Mouse (Mus musculus): ENCODE data around the gene 1600014C10Rik. TPM values are rescaled to one million over a fixed set of nuclear protein-coding genes. Genes with fewer than 3 reads are reported as not detected.
A peak's percentile ranks its signal among the peaks of the same experiment; 100 is the strongest.

1600014C10Rik gene
- 2.2 and 22.1 TPM in 2 replicates for polyA plus RNA-seq (2012; ENCODE audit: insufficient read depth, low replicate concordance)

GRCm38 (mm10) chr7:38182962-38183687 is at the start of gene 1600014C10Rik:
Gene 1600014C10Rik (plus strand): TSS chr7:38183217.
- H3K36me3 ChIP-seq (replicated peaks; ENCODE audit: low read length), result no peaks in the 10 kb centered on the region
- H3K4me1 ChIP-seq, result peaks cover 54% of the 10 kb centered on the region
- H3K9me3 ChIP-seq, result peaks cover 34% of the 10 kb centered on the region
- H3K27me3 ChIP-seq (replicated peaks), result peaks cover 3% of the 10 kb centered on the region
- peak within 1 kb of the TSS; percentile 84 for H3K4me3 ChIP-seq (replicated peaks)
- no peak for TF ChIP-seq FLI1 (IDR thresholded peaks at IDR 0.05; ENCODE audit: low read length)
- TF ChIP-seq GATA1 (IDR thresholded peaks at IDR 0.05; ENCODE audit: borderline replicate concordance, low read length), result no peak

GRCm38 (mm10) chr7:38134471-38134870 is 48.5 kb upstream of the 1600014C10Rik start:
- Histone ChIP-seq H3K4me3 (replicated peaks) (no peak overlapping the region), H3K9me3 (no peaks in the 10 kb centered on the region), H3K27me3 (replicated peaks) (peaks cover 19% of the 10 kb centered on the region), H3K36me3 (replicated peaks; ENCODE audit: low read length) (no peaks in the 10 kb centered on the region), H3K4me1 (peaks cover 8% of the 10 kb centered on the region)
- TF ChIP-seq FLI1 (IDR thresholded peaks at IDR 0.05; ENCODE audit: low read length) (no peak), GATA1 (IDR thresholded peaks at IDR 0.05; ENCODE audit: borderline replicate concordance, low read length) (no peak)

GRCm38 (mm10) chr7:38140324-38140723 is 42.7 kb upstream of the 1600014C10Rik start:
- Histone ChIP-seq H3K4me3 (replicated peaks) (no peak overlapping the region), H3K36me3 (replicated peaks; ENCODE audit: low read length) (no peaks in the 10 kb centered on the region), H3K4me1 (peaks cover 6% of the 10 kb centered on the region; the same call in 1 of the 2 replicates), H3K27me3 (replicated peaks) (peaks cover 43% of the 10 kb centered on the region), H3K9me3 (no peaks in the 10 kb centered on the region)
- no peak for TF ChIP-seq GATA1 (IDR thresholded peaks at IDR 0.05; ENCODE audit: borderline replicate concordance, low read length)
- TF ChIP-seq FLI1 (IDR thresholded peaks at IDR 0.05; ENCODE audit: low read length), result no peak

GRCm38 (mm10) chr7:38141747-38142545 is 41.1 kb upstream of the 1600014C10Rik start:
- 0 out of 2 replicates have a peak, but pooled peaks cover 6% of the 10 kb centered on the region for H3K4me1 ChIP-seq
- no peaks in the 10 kb centered on the region for H3K36me3 ChIP-seq (replicated peaks; ENCODE audit: low read length)
- TF ChIP-seq FLI1 (IDR thresholded peaks at IDR 0.05; ENCODE audit: low read length) (no peak), GATA1 (IDR thresholded peaks at IDR 0.05; ENCODE audit: borderline replicate concordance, low read length) (no peak)
- H3K4me3 ChIP-seq (replicated peaks), result no peak overlapping the region
- H3K27me3 ChIP-seq (replicated peaks), result peaks cover 38% of the 10 kb centered on the region
- H3K9me3 ChIP-seq, result no peaks in the 10 kb centered on the region

- Histone ChIP-seq H3K4me3 (replicated peaks) (no peak overlapping the region), H3K36me3 (replicated peaks; ENCODE audit: low read length) (no peaks in the 10 kb centered on the region), H3K9me3 (no peaks in the 10 kb centered on the region), H3K4me1 (no peaks in the 10 kb centered on the region), H3K27me3 (replicated peaks) (peaks cover 27% of the 10 kb centered on the region)
- TF ChIP-seq FLI1 (IDR thresholded peaks at IDR 0.05; ENCODE audit: low read length) (no peak), GATA1 (IDR thresholded peaks at IDR 0.05; ENCODE audit: borderline replicate concordance, low read length) (no peak)
Measured at GRCm38 (mm10) chr7:38147477-38147876, 35.5 kb upstream of the 1600014C10Rik start.

- no peak for TF ChIP-seq GATA1 (IDR thresholded peaks at IDR 0.05; ENCODE audit: borderline replicate concordance, low read length)
- no peak for TF ChIP-seq FLI1 (IDR thresholded peaks at IDR 0.05; ENCODE audit: low read length)
- Histone ChIP-seq H3K27me3 (replicated peaks) (peaks cover 14% of the 10 kb centered on the region), H3K9me3 (no peaks in the 10 kb centered on the region), H3K36me3 (replicated peaks; ENCODE audit: low read length) (no peaks in the 10 kb centered on the region), H3K4me1 (no peaks in the 10 kb centered on the region), H3K4me3 (replicated peaks) (no peak overlapping the region)
Measured at GRCm38 (mm10) chr7:38151706-38152312, 31.2 kb upstream of the 1600014C10Rik start.

- Histone ChIP-seq H3K36me3 (replicated peaks; ENCODE audit: low read length) (no peaks in the 10 kb centered on the region), H3K4me3 (replicated peaks) (no peak overlapping the region), H3K9me3 (no peaks in the 10 kb centered on the region), H3K27me3 (replicated peaks) (peaks cover 16% of the 10 kb centered on the region), H3K4me1 (no peaks in the 10 kb centered on the region)
- TF ChIP-seq GATA1 (IDR thresholded peaks at IDR 0.05; ENCODE audit: borderline replicate concordance, low read length) (no peak), FLI1 (IDR thresholded peaks at IDR 0.05; ENCODE audit: low read length) (no peak)
Measured at GRCm38 (mm10) chr7:38152571-38152970, 30.4 kb upstream of the 1600014C10Rik start.

- Histone ChIP-seq H3K36me3 (replicated peaks; ENCODE audit: low read length) (no peaks in the 10 kb centered on the region), H3K9me3 (no peaks in the 10 kb centered on the region), H3K4me1 (no peaks in the 10 kb centered on the region), H3K4me3 (replicated peaks) (no peak overlapping the region), H3K27me3 (replicated peaks) (peaks cover 17% of the 10 kb centered on the region)
- TF ChIP-seq GATA1 (IDR thresholded peaks at IDR 0.05; ENCODE audit: borderline replicate concordance, low read length), result no peak
- no peak for TF ChIP-seq FLI1 (IDR thresholded peaks at IDR 0.05; ENCODE audit: low read length)
Measured at GRCm38 (mm10) chr7:38155829-38156228, 27.2 kb upstream of the 1600014C10Rik start.

GRCm38 (mm10) chr7:38158764-38159458 is 24.1 kb upstream of the 1600014C10Rik start:
- Histone ChIP-seq H3K36me3 (replicated peaks; ENCODE audit: low read length) (no peaks in the 10 kb centered on the region), H3K27me3 (replicated peaks) (peaks cover 22% of the 10 kb centered on the region), H3K9me3 (no peaks in the 10 kb centered on the region), H3K4me1 (peaks cover 7% of the 10 kb centered on the region), H3K4me3 (replicated peaks) (no peak overlapping the region)
- TF ChIP-seq GATA1 (IDR thresholded peaks at IDR 0.05; ENCODE audit: borderline replicate concordance, low read length) (no peak), FLI1 (IDR thresholded peaks at IDR 0.05; ENCODE audit: low read length) (no peak)
